Mouse (Mus musculus) lung, postnatal 0 days (tissue): ENCODE measurements around the gene Skiv2l.

ENCODE experiments used
- CTCF ChIP-seq: IDR thresholded peaks from 2 replicates; pipeline ENCODE4 v1.5.1; 2016; ENCODE audit warnings: antibody characterized with exemption, mild to moderate bottlenecking
- EP300 ChIP-seq: IDR thresholded peaks from 2 replicates; pipeline ENCODE4 v1.6.1; 2016; ENCODE audit warnings: antibody characterized with exemption, mild to moderate bottlenecking, control low read depth

DNA sequence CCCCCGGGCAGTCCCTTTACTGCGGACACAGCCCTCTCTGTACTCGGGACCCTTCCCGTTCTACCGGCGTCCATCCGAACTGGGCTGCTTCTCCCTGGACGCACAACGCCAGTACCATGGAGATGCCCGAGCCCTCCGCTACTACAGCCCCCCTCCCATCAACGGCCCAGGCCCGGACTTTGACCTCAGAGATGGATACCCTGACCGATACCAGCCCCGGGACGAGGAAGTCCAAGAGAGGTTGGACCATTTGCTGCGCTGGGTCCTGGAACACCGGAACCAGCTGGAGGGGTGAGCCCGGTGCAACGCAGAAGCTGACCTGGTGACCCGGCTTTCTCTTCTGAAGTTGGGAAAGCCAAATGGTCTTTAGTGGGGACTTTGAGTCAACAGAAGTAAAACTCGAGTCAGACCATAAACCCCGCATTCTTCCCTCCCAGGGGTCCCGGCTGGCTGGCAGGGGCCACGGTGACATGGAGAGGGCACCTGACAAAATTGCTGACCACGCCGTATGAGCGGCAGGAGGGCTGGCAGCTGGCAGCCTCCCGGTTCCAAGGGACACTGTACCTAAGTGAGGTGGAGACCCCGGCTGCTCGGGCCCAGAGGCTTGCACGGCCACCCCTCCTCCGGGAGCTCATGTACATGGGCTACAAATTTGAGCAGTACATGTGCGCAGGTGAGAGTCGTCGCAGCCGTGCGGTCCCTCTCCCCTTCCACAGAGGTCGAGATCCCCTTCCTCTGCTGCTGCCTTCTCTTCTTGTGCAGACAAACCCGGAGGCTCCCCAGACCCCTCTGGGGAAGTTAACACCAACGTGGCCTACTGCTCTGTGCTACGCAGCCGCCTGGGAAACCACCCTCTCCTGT is 12.3 kb downstream of the Skiv2l start:
- TF ChIP-seq CTCF (no peak), EP300 (no peak)
